Mouse (Mus musculus): Measurements from ENCODE around the gene Ltbp2. TPM values are rescaled to one million over a fixed set of nuclear protein-coding genes. Genes with fewer than 3 reads are reported as not detected.

Ltbp2 gene
- polyA plus RNA-seq, 1 experiment from 2014 or later = 2.9 TPM

GRCm38 (mm10) chr12:84733366-84733765, 143.0 kb downstream of the Ltbp2 start:
- H3K27ac ChIP-seq (replicated peaks in 1 of 2; ENCODE audit: control insufficient read depth in 1 of 2, insufficient read depth in 1 of 2, low read depth in 2 of 2, low read length in 2 of 2) = no peak overlapping the region
- 38% methylated on average over 13 of the region's 13 CpGs for whole genome bisulfite sequencing
- no peaks in the 10 kb centered on the region for H3K36me3 ChIP-seq (ENCODE audit: control insufficient read depth, insufficient read depth, low read length)

More at GRCm38 (mm10) chr12:84733366-84733765, 143.0 kb downstream of the Ltbp2 start:
- Histone ChIP-seq H3K27me3 (ENCODE audit: control insufficient read depth, insufficient read depth, low read length) (no peaks in the 10 kb centered on the region), H3K9me3 (ENCODE audit: control insufficient read depth, low read length) (no peaks in the 10 kb centered on the region), H3K4me3 (ENCODE audit: control insufficient read depth in 1 of 2, insufficient read depth in 1 of 2, low read depth in 1 of 2, low read length in 2 of 2) (no peak overlapping the region), H3K9ac (ENCODE audit: low read length) (no peak overlapping the region), H3K4me2 (ENCODE audit: low read length) (no peak overlapping the region), H3K4me1 (ENCODE audit: control insufficient read depth in 2 of 2, insufficient read depth in 2 of 2, low read length in 2 of 2) (no peaks in the 10 kb centered on the region)
- ATAC-seq (ENCODE audit: insufficient number of reproducible peaks, insufficient read depth, low FRiP score, low read depth) = no peak

Other genes starting within 250 kb of the Ltbp2 start
- gene Vrtn, start 235.5 kb downstream of the Ltbp2 start, polyA plus RNA-seq (2014; fragmentation: Nextera tagmentation; extraction: Ambion mirVana) = not detected in 2 replicates
- not detected in 2 replicates for gene Syndig1l, start 177.7 kb downstream of the Ltbp2 start, polyA plus RNA-seq (2014; fragmentation: Nextera tagmentation; extraction: Ambion mirVana)
- 50.8 and 56.6 TPM in 2 replicates for gene Npc2, start 103.4 kb downstream of the Ltbp2 start, polyA plus RNA-seq (2014; fragmentation: Nextera tagmentation; extraction: Ambion mirVana)
- 164 and 167 TPM in 2 replicates for gene Isca2, start 103.3 kb downstream of the Ltbp2 start, polyA plus RNA-seq (2014; fragmentation: Nextera tagmentation; extraction: Ambion mirVana)
- 88.8 and 91.9 TPM in 2 replicates for gene Fcf1, start 94.4 kb upstream of the Ltbp2 start, polyA plus RNA-seq (2014; fragmentation: Nextera tagmentation; extraction: Ambion mirVana)
- 13.2 and 13.7 TPM in 2 replicates for gene Arel1, start 94.4 kb upstream of the Ltbp2 start, polyA plus RNA-seq (2014; fragmentation: Nextera tagmentation; extraction: Ambion mirVana)
- gene Ylpm1, start 119.8 kb upstream of the Ltbp2 start, polyA plus RNA-seq (2014; fragmentation: Nextera tagmentation; extraction: Ambion mirVana) = 25.7 and 27.1 TPM in 2 replicates
- 1.9 and 2.9 TPM in 2 replicates for gene Prox2, start 234.2 kb upstream of the Ltbp2 start, polyA plus RNA-seq (2014; fragmentation: Nextera tagmentation; extraction: Ambion mirVana)
- 197 and 203 TPM in 2 replicates for gene Dlst, start 234.3 kb upstream of the Ltbp2 start, polyA plus RNA-seq (2014; fragmentation: Nextera tagmentation; extraction: Ambion mirVana)

All from heart, embryonic 14.5 days (tissue).